Mouse (Mus musculus): ENCODE data around the gene Aloxe3. TPM values are rescaled to one million over a fixed set of nuclear protein-coding genes. Genes with fewer than 3 reads are reported as not detected.

Gene Aloxe3
- polyA plus RNA-seq, 1 experiment from 2014 or later = 0.44 TPM

DNA sequence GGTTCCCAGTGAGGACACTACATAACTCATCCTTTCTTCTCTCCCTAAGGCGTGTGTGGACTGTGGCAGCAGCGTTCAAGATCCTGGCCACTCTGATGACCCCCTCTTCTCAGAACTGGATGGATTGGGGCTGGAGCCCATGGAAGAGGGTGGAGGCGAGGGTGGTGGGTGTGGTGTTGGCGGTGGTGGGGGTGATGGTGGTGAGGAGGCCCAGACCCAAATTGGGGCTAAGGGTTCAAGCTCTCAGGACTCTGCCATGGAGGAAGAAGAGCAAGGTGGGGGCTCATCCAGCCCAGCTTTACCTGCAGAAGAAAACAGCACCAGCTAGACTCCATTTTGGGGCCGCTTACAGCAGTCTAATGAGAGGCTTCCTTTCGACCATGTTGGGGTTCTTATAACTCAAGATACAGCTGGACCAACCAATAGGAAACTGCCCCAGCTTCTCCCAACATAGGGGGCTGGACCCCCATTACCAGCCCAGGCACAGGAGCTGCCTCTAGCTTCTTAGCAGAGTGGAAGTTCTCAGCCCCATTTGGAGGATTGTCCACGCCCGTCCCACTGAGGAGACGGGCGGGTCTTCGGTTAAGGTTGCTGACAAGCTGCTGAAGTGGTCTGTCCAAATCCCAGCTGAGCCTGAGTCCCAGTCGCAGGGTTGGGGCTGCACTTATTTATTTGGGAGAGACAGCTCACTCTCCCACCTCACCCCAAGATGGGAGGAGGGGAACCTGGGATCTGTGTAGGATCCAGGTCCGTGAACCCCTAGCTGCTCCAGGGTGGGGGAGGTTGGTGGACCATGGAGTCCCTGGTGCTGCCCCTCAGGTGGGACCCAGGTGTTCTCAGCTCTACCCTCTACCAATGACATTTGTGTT lies 16.4 kb upstream of the Aloxe3 start:
- 76% methylated on average over 13 of the region's 13 CpGs for WGBS
- Histone ChIP-seq H3K27ac (ENCODE audit: low read length) (no peak overlapping the region), H3K4me3 (ENCODE audit: low read depth, low read length) (no peak overlapping the region), H3K4me1 (ENCODE audit: insufficient read depth, low read depth, low read length) (0 out of 2 replicates have a peak, but pooled peaks cover 3% of the 10 kb centered on the region), H3K36me3 (ENCODE audit: insufficient read depth, low read length) (peaks cover 54% of the 10 kb centered on the region), H3K9me3 (ENCODE audit: low read length) (no peaks in the 10 kb centered on the region), H3K9ac (replicated peaks; ENCODE audit: low read depth) (no peak overlapping the region), H3K4me2 (replicated peaks; ENCODE audit: low read depth, low read length) (no peak overlapping the region), H3K27me3 (replicated peaks; ENCODE audit: insufficient read depth, low read length) (no peaks in the 10 kb centered on the region)
- DNase-seq (ENCODE audit: low spot score) (peak; percentile 33), ATAC-seq (no peak)
- no peak for TF ChIP-seq CTCF (IDR thresholded peaks at IDR 0.05)
- no peak for TF ChIP-seq EP300 (IDR thresholded peaks at IDR 0.05)

- Histone ChIP-seq H3K4me3 (ENCODE audit: low read depth, low read length) (peak overlapping the region; percentile 30), H3K4me2 (replicated peaks; ENCODE audit: low read depth, low read length) (peak overlapping the region; percentile 49), H3K9me3 (ENCODE audit: low read length) (no peaks in the 10 kb centered on the region), H3K4me1 (ENCODE audit: insufficient read depth, low read depth, low read length) (0 out of 2 replicates have a peak, but pooled peaks cover 3% of the 10 kb centered on the region), H3K27me3 (replicated peaks; ENCODE audit: insufficient read depth, low read length) (no peaks in the 10 kb centered on the region), H3K36me3 (ENCODE audit: insufficient read depth, low read length) (peaks cover 42% of the 10 kb centered on the region), H3K27ac (ENCODE audit: low read length) (no peak overlapping the region), H3K9ac (replicated peaks; ENCODE audit: low read depth) (no peak overlapping the region)
- no peak for TF ChIP-seq CTCF (IDR thresholded peaks at IDR 0.05)
- TF ChIP-seq EP300 (IDR thresholded peaks at IDR 0.05) = peak; percentile 44
- DNase-seq (ENCODE audit: low spot score) (peak; percentile 69), ATAC-seq (peak; percentile 66)
- WGBS = 2% methylated on average over 29 of the region's 30 CpGs
Measured at GRCm38 (mm10) chr11:69110319-69111046, 15.2 kb upstream of the Aloxe3 start.

DNA sequence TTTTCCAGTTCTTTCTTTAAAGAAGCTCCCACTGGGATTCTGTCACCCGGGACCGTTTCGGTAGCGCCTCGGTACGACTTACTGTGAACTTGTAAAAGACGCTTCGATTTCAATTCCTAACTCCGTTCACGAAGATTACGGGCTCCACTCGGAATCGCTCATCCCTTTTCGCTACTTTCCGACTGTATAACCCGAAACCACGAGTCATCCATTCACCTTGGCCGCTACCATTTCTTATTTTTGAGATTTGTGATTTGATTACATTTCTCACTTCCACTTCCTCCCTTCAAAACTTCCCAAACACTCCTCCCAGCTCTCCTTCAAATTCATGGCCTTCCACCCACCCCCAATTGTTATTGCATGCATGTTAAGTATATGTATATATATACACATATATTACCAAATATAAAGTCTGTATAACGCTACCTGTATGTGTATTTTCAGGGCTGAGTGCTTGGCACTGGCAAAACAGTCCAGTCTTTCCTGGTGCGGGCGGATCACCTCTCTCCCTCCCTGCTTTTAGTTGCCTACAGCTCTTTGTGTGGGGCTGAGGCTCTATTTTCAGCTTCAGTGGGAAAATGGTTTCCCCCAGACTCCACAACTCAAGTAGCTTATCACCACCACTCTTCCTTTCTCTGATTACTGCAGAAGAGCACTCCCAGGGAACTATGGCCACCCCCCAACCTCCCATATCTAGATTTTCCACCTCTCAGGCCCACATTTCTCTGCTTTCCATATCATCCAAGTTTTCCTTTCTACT lies 14.5 kb upstream of the Aloxe3 start:
- TF ChIP-seq CTCF (IDR thresholded peaks at IDR 0.05) = no peak
- TF ChIP-seq EP300 (IDR thresholded peaks at IDR 0.05) = no peak
- WGBS = 6% methylated on average over 21 of the region's 21 CpGs
- no peak for DNase-seq (ENCODE audit: low spot score)

DNA sequence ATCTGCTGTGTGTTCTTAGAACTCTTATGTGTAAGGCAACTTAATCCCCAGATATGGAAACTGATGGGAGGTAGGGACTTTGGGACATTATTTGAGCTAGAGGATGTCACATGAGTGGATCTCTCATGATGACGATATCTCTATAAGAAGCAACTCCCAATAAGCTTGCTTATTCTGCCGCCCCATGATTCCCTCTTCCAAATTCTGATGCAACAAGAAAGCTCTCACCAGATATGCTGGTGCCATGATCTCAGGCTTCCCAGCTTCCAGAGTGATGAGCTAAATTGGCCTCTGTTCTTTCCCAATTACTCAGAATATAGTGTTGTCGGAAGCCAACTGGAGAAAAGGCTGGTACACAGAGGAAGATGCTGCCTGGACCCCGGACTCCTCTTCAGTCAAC lies 13.8 kb upstream of the Aloxe3 start:
- H3K4me1 ChIP-seq (ENCODE audit: insufficient read depth, low read depth, low read length) = 0 out of 2 replicates have a peak, but pooled peaks cover 3% of the 10 kb centered on the region
- 63% methylated on average over 4 of the region's 4 CpGs for WGBS
- DNase-seq (ENCODE audit: low spot score) (peak; percentile 73), ATAC-seq (peak; percentile 13; the same call in 1 of the 2 replicates)
- H3K27ac ChIP-seq (ENCODE audit: low read length) = no peak overlapping the region
- no peak overlapping the region for H3K4me2 ChIP-seq (replicated peaks; ENCODE audit: low read depth, low read length)
- H3K27me3 ChIP-seq (replicated peaks; ENCODE audit: insufficient read depth, low read length) = no peaks in the 10 kb centered on the region
- TF ChIP-seq EP300 (IDR thresholded peaks at IDR 0.05) (no peak), CTCF (IDR thresholded peaks at IDR 0.05) (no peak)
- no peak overlapping the region for H3K9ac ChIP-seq (replicated peaks; ENCODE audit: low read depth)
- H3K36me3 ChIP-seq (ENCODE audit: insufficient read depth, low read length) = peaks cover 28% of the 10 kb centered on the region
- no peak overlapping the region for H3K4me3 ChIP-seq (ENCODE audit: low read depth, low read length)
- H3K9me3 ChIP-seq (ENCODE audit: low read length) = no peaks in the 10 kb centered on the region

More for the DNA sequence above, 14.5 kb upstream of the Aloxe3 start:
- H3K9ac ChIP-seq (replicated peaks; ENCODE audit: low read depth) = no peak overlapping the region
- peak overlapping the region; percentile 49 for H3K4me2 ChIP-seq (replicated peaks; ENCODE audit: low read depth, low read length)
- 0 out of 2 replicates have a peak, but pooled peaks cover 3% of the 10 kb centered on the region for H3K4me1 ChIP-seq (ENCODE audit: insufficient read depth, low read depth, low read length)
- H3K36me3 ChIP-seq (ENCODE audit: insufficient read depth, low read length) = peaks cover 35% of the 10 kb centered on the region
- no peaks in the 10 kb centered on the region for H3K27me3 ChIP-seq (replicated peaks; ENCODE audit: insufficient read depth, low read length)
- no peak for ATAC-seq
- no peaks in the 10 kb centered on the region for H3K9me3 ChIP-seq (ENCODE audit: low read length)
- H3K4me3 ChIP-seq (ENCODE audit: low read depth, low read length) = peak overlapping the region; percentile 30
- no peak overlapping the region; the same call in 1 of the 2 replicates for H3K27ac ChIP-seq (ENCODE audit: low read length)

GRCm38 (mm10) chr11:69114018-69114417 lies 11.7 kb upstream of the Aloxe3 start:
- Histone ChIP-seq H3K9me3 (ENCODE audit: low read length) (no peaks in the 10 kb centered on the region), H3K4me2 (replicated peaks; ENCODE audit: low read depth, low read length) (no peak overlapping the region), H3K36me3 (ENCODE audit: insufficient read depth, low read length) (peaks cover 7% of the 10 kb centered on the region), H3K9ac (replicated peaks; ENCODE audit: low read depth) (no peak overlapping the region), H3K4me3 (ENCODE audit: low read depth, low read length) (no peak overlapping the region), H3K27me3 (replicated peaks; ENCODE audit: insufficient read depth, low read length) (no peaks in the 10 kb centered on the region), H3K27ac (ENCODE audit: low read length) (no peak overlapping the region), H3K4me1 (ENCODE audit: insufficient read depth, low read depth, low read length) (peaks cover 5% of the 10 kb centered on the region; the same call in 1 of the 2 replicates)
- ATAC-seq = no peak
- WGBS = 53% methylated on average over 3 of the region's 3 CpGs
- DNase-seq (ENCODE audit: low spot score) = no peak
- TF ChIP-seq CTCF (IDR thresholded peaks at IDR 0.05) (no peak), EP300 (IDR thresholded peaks at IDR 0.05) (no peak)

Measured in lung, postnatal 0 days (tissue).